Mouse (Mus musculus): ENCODE measurements around the gene Ttn.

DNA sequence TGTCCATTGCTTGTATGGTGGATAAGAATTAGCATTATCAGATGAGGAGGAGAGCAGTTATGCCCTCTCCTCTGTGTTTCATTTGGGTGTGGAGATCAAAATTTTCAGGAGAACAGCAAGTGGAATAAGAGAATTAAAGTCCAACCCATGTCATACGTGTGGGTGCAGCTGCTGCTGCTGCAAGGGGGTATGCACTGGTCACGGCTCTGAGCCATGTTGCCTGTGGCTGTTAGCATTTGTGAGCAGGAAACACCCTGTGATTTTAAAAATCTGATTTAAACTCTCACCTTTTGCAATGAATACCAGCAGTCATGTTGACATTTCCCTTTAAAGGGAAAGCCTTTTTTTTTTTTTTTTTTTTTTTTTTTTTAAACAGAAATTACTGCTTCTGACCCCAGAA, 116.8 kb downstream of the Ttn start:
- no peak for TF ChIP-seq POLR2A (IDR thresholded peaks at IDR 0.05; ENCODE audit: insufficient read length, low read depth)
- TF ChIP-seq TCF12 (IDR thresholded peaks at IDR 0.05; ENCODE audit: insufficient read depth, poor library complexity, severe bottlenecking): no peak
- no peak for TF ChIP-seq USF1 (IDR thresholded peaks at IDR 0.05; ENCODE audit: low read depth)
- no peak for TF ChIP-seq MYOD1 (IDR thresholded peaks at IDR 0.05; ENCODE audit: control insufficient read depth in 1 of 3, insufficient read length in 2 of 3, low read depth in 2 of 3)
